Mouse (Mus musculus) heart, embryonic 11.5 days (tissue): ENCODE data around the gene Myh7. TPM values are rescaled to one million over a fixed set of nuclear protein-coding genes. Genes with fewer than 3 reads are reported as not detected.
"Not testable (repeated sequence)": the region's sequence is repeated elsewhere in the genome, so short reads cannot be mapped to it uniquely, and the experiment has no call there.

Experiments
- ATAC-seq: fragments of 200-750 bp; cut with Nextera tagmentation; replicated peaks from 2 replicates; pipeline ENCODE4 v1.8.0; 2017; ENCODE audit warnings: moderate library complexity; ENCODE audit not compliant: insufficient number of reproducible peaks, low FRiP score, low TSS enrichment
- H3K27ac ChIP-seq: fragments of 300-500 bp; sonication (generic); 2 replicates; pipeline ENCODE4 v1.5.1; 2014; ENCODE audit warnings: mild to moderate bottlenecking, low read depth, low read length
- H3K27me3 ChIP-seq: fragments of 300-500 bp; sonication (generic); 2 replicates; pipeline ENCODE4 v1.6.1; 2014; ENCODE audit warnings: mild to moderate bottlenecking, low read length, mixed read lengths; ENCODE audit not compliant: control insufficient read depth, insufficient read depth
- H3K36me3 ChIP-seq: fragments of 300-500 bp; sonication (generic); 2 replicates; pipeline ENCODE4 v1.6.1; 2014; ENCODE audit warnings: mild to moderate bottlenecking, low read length, moderate library complexity, mixed read lengths; ENCODE audit not compliant: control insufficient read depth, insufficient read depth
- H3K4me1 ChIP-seq: fragments of 300-500 bp; sonication (generic); 2 replicates; pipeline ENCODE4 v1.6.1; 2014; ENCODE audit warnings: low read length; ENCODE audit not compliant: control insufficient read depth, insufficient read depth
- H3K4me2 ChIP-seq: fragments of 300-500 bp; sonication (generic); 2 replicates; pipeline ENCODE4 v1.6.1; 2014; ENCODE audit warnings: mild to moderate bottlenecking, moderate library complexity
- H3K4me3 ChIP-seq: fragments of 300-500 bp; sonication (generic); 2 replicates; pipeline ENCODE4 v1.5.1; 2014; ENCODE audit warnings: low read depth, low read length
- H3K9ac ChIP-seq: fragments of 300-500 bp; sonication (generic); 2 replicates; pipeline ENCODE4 v1.6.1; 2014; ENCODE audit warnings: mild to moderate bottlenecking, low read depth, low read length, moderate library complexity
- H3K9me3 ChIP-seq: fragments of 300-500 bp; sonication (generic); replicated peaks from 2 replicates; pipeline ENCODE4 v1.6.1; 2016; ENCODE audit warnings: low read length; ENCODE audit not compliant: control insufficient read depth
- WGBS: fragments of 180-500 bp; shearing (Covaris S2); extraction: QIAGEN DNeasy Blood & Tissue Kit; methylation state at CpG from one replicate; pipeline ENCODE4 v1.1.7; 2014; ENCODE audit not compliant: insufficient replicate concordance; 5-methylcytosine and 5-hydroxymethylcytosine counted together
- polyA plus RNA-seq: library from polyadenylated mRNA; unstranded; fragments of >200 nt; fragmentation: Nextera tagmentation; extraction: Ambion mirVana; gene quantifications from 2 replicates; pipeline ENCODE4 v1.2.1, GENCODE M21; 2014

The Myh7 gene
- polyA plus RNA-seq, 1 experiment from 2014 or later: 3,446 TPM

- Histone ChIP-seq H3K9ac (peak overlapping the region; percentile 86), H3K4me3 (peak overlapping the region; percentile 51), H3K4me2 (peak overlapping the region; percentile 66), H3K27me3 (no peaks in the 10 kb centered on the region; the same call in 1 of the 2 replicates), H3K9me3 (no peaks in the 10 kb centered on the region), H3K27ac (peak overlapping the region; percentile 95), H3K4me1 (no peaks in the 10 kb centered on the region), H3K36me3 (peaks cover 2% of the 10 kb centered on the region; the same call in 1 of the 2 replicates)
- ATAC-seq: no peak
- WGBS: 57% methylated on average over 5 of the region's 5 CpGs
These were observed 32.9 kb downstream of the Myh7 start for GRCm38 (mm10) chr14:54961487-54961886.

- Histone ChIP-seq H3K36me3 (peaks cover 2% of the 10 kb centered on the region; the same call in 1 of the 2 replicates), H3K4me3 (peak overlapping the region; percentile 51), H3K4me1 (no peaks in the 10 kb centered on the region), H3K9me3 (no peaks in the 10 kb centered on the region), H3K27ac (peak overlapping the region; percentile 95), H3K4me2 (peak overlapping the region; percentile 66), H3K9ac (peak overlapping the region; percentile 86), H3K27me3 (no peaks in the 10 kb centered on the region; the same call in 1 of the 2 replicates)
- 41% methylated on average over 10 of the region's 10 CpGs for WGBS
- ATAC-seq: no peak
These were observed 33.7 kb downstream of the Myh7 start for GRCm38 (mm10) chr14:54960769-54961168.

GRCm38 (mm10) chr14:54959853-54960613 lies 34.4 kb downstream of the Myh7 start:
- H3K4me2 ChIP-seq: peak overlapping the region; percentile 66
- not testable (repeated sequence) for H3K27me3 ChIP-seq, H3K4me1 ChIP-seq, H3K36me3 ChIP-seq, H3K9me3 ChIP-seq
- WGBS: 73% methylated on average over 12 of the region's 12 CpGs
- ATAC-seq: 0 out of 2 replicates have a peak, but pooled peaks have one; percentile 15
- peak overlapping the region; percentile 95 for H3K27ac ChIP-seq
- peak overlapping the region; percentile 86 for H3K9ac ChIP-seq
- H3K4me3 ChIP-seq: peak overlapping the region; percentile 51

- peak overlapping the region; percentile 51 for H3K4me3 ChIP-seq
- H3K27ac ChIP-seq: peak overlapping the region; percentile 71
- H3K9ac ChIP-seq: peak overlapping the region; percentile 69
- 76% methylated on average over 3 of the region's 3 CpGs for WGBS
- H3K36me3 ChIP-seq: peaks cover 4% of the 10 kb centered on the region; the same call in 1 of the 2 replicates
- ATAC-seq: no peak
- H3K4me2 ChIP-seq: peak overlapping the region; percentile 66
- H3K27me3 ChIP-seq: no peaks in the 10 kb centered on the region; the same call in 1 of the 2 replicates
- no peaks in the 10 kb centered on the region for H3K4me1 ChIP-seq
- no peaks in the 10 kb centered on the region for H3K9me3 ChIP-seq
These were observed 35.2 kb downstream of the Myh7 start for GRCm38 (mm10) chr14:54959197-54959596.

- Histone ChIP-seq H3K4me2 (peak overlapping the region; percentile 66), H3K36me3 (peaks cover 4% of the 10 kb centered on the region; the same call in 1 of the 2 replicates), H3K9me3 (no peaks in the 10 kb centered on the region), H3K27ac (peak overlapping the region; percentile 71), H3K27me3 (no peaks in the 10 kb centered on the region), H3K9ac (peak overlapping the region; percentile 69), H3K4me3 (peak overlapping the region; percentile 16; the same call in 1 of the 2 replicates), H3K4me1 (no peaks in the 10 kb centered on the region)
- no peak for ATAC-seq
- WGBS: 62% methylated on average over 4 of the region's 4 CpGs
These were observed 35.9 kb downstream of the Myh7 start for GRCm38 (mm10) chr14:54958503-54958902.

- no peak overlapping the region for H3K4me3 ChIP-seq
- ATAC-seq: no peak
- H3K9ac ChIP-seq: peak overlapping the region; percentile 4; the same call in 1 of the 2 replicates
- H3K27me3 ChIP-seq: no peaks in the 10 kb centered on the region
- H3K9me3 ChIP-seq: no peaks in the 10 kb centered on the region
- peaks cover 2% of the 10 kb centered on the region; the same call in 1 of the 2 replicates for H3K36me3 ChIP-seq
- 69% methylated on average over 9 of the region's 9 CpGs for WGBS
- peak overlapping the region; percentile 66; the same call in 1 of the 2 replicates for H3K4me2 ChIP-seq
- no peaks in the 10 kb centered on the region for H3K4me1 ChIP-seq
- H3K27ac ChIP-seq: no peak overlapping the region
These were observed 37.9 kb downstream of the Myh7 start for GRCm38 (mm10) chr14:54956533-54956932.

GRCm38 (mm10) chr14:54955481-54955880 lies 38.9 kb downstream of the Myh7 start:
- ATAC-seq: no peak
- 79% methylated on average over 3 of the region's 3 CpGs for WGBS
- H3K36me3 ChIP-seq: peaks cover 2% of the 10 kb centered on the region; the same call in 1 of the 2 replicates
- H3K27me3 ChIP-seq: no peaks in the 10 kb centered on the region
- no peaks in the 10 kb centered on the region for H3K4me1 ChIP-seq
- H3K4me3 ChIP-seq: no peak overlapping the region
- H3K4me2 ChIP-seq: no peak overlapping the region
- no peaks in the 10 kb centered on the region for H3K9me3 ChIP-seq
- H3K27ac ChIP-seq: no peak overlapping the region
- H3K9ac ChIP-seq: no peak overlapping the region

- Histone ChIP-seq H3K4me2 (no peak overlapping the region), H3K9ac (no peak overlapping the region), H3K9me3 (no peaks in the 10 kb centered on the region), H3K27me3 (no peaks in the 10 kb centered on the region), H3K4me3 (no peak overlapping the region), H3K27ac (peak overlapping the region; percentile 37; the same call in 1 of the 2 replicates), H3K4me1 (no peaks in the 10 kb centered on the region), H3K36me3 (peaks cover 6% of the 10 kb centered on the region; the same call in 1 of the 2 replicates)
- ATAC-seq: no peak
- WGBS: 76% methylated on average over 3 of the region's 3 CpGs
These were observed 40.0 kb downstream of the Myh7 start for GRCm38 (mm10) chr14:54954474-54954873.
